Mouse (Mus musculus): ENCODE data around the gene Rab4a. TPM values are rescaled to one million over a fixed set of nuclear protein-coding genes. Genes with fewer than 3 reads are reported as not detected.
"Not testable (repeated sequence)": the region's sequence is repeated elsewhere in the genome, so short reads cannot be mapped to it uniquely, and the experiment has no call there.

The Rab4a gene
- total RNA-seq, 1 experiment from 2014 or later, result not detected

DNA sequence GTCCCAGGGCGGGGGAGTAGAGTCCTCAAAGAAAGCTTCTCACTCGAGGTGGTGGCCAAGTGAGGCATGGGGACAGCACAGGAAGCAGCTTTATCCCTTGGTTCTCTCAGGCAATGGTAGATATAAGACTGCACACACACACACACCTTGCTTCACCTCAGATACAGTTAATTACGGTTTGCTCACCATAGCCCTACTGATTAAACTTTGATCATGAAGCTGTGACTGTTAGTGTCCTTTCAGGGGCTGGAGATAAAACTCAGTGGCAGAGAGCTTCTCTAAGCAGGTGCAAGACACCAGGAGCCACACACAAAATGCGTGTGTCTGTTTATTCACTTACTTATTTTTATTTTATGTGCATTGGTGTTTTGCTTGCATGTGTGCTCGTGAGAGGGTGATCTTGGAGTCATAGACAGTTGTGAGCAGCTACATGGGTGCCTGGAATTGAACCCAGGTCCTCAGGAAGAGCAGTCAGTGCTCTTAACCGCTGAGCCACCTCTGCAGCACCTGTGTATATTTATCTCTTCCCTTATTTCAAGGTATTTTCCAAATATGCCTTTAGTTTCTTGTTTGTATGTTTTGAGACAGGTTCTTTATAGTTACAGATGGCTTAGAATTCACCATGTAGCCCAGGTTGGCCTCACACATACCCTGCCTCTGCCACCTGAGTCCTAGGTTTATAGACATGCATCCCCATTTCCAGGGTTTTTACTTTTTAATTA is 2.2 kb downstream of the Rab4a start:
- ATAC-seq (ENCODE audit: extremely low read depth, insufficient number of reproducible peaks, low FRiP score, poor library complexity, severe bottlenecking), result no peak

- ATAC-seq (ENCODE audit: extremely low read depth, insufficient number of reproducible peaks, low FRiP score, poor library complexity, severe bottlenecking), result no peak
These were observed 2.9 kb downstream of the Rab4a start for GRCm38 (mm10) chr8:123808671-123809070.

- ATAC-seq (ENCODE audit: extremely low read depth, insufficient number of reproducible peaks, low FRiP score, poor library complexity, severe bottlenecking), result not testable (repeated sequence)
These were observed 3.6 kb downstream of the Rab4a start for GRCm38 (mm10) chr8:123809342-123809741.

GRCm38 (mm10) chr8:123812227-123812626 is 6.4 kb downstream of the Rab4a start:
- ATAC-seq (ENCODE audit: extremely low read depth, insufficient number of reproducible peaks, low FRiP score, poor library complexity, severe bottlenecking), result no peak

DNA sequence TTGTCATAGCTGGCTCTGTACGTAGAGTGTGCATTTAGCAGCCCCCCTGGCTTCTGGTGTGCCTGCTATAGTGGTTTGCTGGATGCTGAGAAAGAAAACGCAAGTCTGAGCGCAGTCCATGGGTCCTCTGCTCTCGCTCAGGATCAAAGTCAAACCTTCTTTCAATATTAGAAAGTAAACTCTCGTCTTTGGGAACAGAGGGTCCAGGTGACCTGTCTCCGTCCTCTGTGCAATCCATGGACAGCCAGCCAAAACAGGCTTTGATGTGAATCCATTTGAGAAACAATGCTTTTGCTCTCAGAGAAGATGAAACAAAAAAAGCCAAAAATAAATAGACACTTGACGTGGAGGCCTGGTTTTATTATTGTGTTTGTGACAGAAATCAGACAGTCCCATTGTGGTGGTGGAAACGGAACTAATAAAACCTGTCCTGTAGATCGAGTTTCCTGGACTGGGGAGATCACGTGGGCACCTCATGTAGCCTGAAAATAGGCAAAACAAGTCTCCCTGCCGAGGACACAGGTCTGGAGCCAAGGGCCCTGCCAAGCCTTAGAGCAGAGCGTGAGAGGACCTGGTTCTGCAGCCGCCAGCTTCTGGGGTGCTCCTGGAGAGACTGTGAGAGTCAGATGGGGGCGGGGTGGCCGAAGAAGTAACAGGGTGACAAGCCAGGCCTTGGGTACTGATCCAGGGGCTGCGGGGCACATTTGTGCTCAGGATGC is 7.5 kb downstream of the Rab4a start:
- no peak for ATAC-seq (ENCODE audit: extremely low read depth, insufficient number of reproducible peaks, low FRiP score, poor library complexity, severe bottlenecking)

DNA sequence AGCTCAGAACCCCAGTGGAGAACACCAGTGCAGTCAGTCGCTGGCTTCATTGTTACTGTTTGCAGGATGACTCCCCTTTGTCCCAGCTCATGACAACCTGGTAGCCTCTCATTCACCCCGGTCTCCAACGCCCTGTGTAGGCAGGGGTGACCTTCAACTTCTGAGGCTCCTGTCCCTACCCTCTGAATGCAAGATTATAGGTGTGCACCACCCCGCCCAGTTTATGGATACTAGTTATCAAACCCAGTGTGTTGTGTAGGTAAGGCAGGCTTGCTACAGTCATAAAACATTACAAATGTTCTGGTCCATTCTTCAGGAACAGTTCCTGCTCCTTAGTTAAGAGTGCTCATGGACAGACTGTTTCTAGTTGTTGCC is 8.1 kb downstream of the Rab4a start:
- no peak for ATAC-seq (ENCODE audit: extremely low read depth, insufficient number of reproducible peaks, low FRiP score, poor library complexity, severe bottlenecking)

- no peak for ATAC-seq (ENCODE audit: extremely low read depth, insufficient number of reproducible peaks, low FRiP score, poor library complexity, severe bottlenecking)
These were observed 9.5 kb downstream of the Rab4a start for GRCm38 (mm10) chr8:123815325-123815724.

DNA sequence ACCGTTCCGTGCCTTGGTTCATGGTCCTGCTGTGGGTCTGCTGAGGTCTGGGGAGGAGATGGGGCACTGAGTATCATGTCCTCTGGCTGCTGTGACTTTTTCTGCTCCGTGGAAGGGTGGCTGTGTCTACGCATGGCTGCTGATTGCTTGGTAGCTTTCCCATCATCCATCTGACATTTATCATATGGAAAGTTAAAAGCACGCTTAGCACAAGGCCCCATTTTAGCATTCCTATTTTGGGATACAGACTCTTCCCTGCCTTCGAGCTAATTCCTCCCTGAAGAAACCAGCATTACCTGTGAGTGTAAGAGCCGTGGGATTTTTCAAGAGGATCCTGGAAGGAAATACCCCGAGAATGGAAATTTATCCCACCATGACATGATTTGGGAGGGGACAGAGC is 11.2 kb downstream of the Rab4a start:
- ATAC-seq (ENCODE audit: extremely low read depth, insufficient number of reproducible peaks, low FRiP score, poor library complexity, severe bottlenecking), result no peak

GRCm38 (mm10) chr8:123817747-123818146 is 12.0 kb downstream of the Rab4a start:
- no peak for ATAC-seq (ENCODE audit: extremely low read depth, insufficient number of reproducible peaks, low FRiP score, poor library complexity, severe bottlenecking)

GRCm38 (mm10) chr8:123819683-123820610 is 14.2 kb downstream of the Rab4a start:
- no peak for ATAC-seq (ENCODE audit: extremely low read depth, insufficient number of reproducible peaks, low FRiP score, poor library complexity, severe bottlenecking)

- no peak for ATAC-seq (ENCODE audit: extremely low read depth, insufficient number of reproducible peaks, low FRiP score, poor library complexity, severe bottlenecking)
These were observed 15.0 kb downstream of the Rab4a start for GRCm38 (mm10) chr8:123820780-123821179.

DNA sequence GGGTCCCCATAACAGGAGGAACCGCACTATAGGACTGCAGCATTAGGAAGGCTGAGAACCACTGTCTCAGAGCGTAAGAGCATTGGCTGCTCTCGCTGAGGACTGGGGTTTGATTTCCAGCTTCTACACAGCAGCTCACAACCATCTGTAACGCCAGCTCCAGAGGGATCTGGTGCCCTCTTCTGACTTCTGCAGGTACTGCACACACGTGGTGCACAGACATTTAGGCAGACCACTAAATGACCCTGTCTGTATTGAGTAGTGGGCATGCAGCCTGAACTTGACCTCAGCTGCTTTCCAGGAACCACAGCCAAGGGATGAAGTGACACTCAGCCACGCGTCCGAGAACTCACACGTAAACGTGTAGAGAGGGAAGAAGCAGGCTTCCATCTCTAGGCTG is 17.3 kb downstream of the Rab4a start:
- ATAC-seq (ENCODE audit: extremely low read depth, insufficient number of reproducible peaks, low FRiP score, poor library complexity, severe bottlenecking), result no peak

DNA sequence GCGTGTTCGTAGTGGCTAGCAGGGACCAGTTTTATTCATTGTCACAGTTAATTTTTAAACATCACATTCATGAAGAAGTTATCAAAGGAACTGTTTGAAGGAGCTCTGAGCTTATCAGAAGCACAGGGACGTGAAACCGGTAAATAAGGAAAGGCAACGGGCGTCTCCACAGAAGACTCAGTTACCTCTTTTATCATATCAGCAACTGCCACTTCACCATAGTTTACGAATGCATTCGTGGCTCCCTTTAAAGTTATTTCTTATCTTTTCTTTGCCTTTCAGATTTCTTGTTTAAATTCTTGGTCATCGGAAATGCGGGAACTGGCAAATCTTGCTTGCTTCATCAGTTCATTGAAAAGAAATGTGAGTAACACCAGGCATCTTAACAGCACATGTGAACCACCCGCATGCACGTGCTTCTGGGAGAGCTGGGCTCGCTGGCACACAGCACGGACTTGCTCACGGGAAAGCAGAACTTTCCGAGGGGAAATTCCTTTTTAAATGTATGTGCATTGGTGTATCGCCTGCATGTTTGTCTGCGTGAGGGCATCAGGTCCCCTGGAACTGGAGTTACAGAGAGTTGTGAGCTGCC is 17.8 kb downstream of the Rab4a start:
- ATAC-seq (ENCODE audit: extremely low read depth, insufficient number of reproducible peaks, low FRiP score, poor library complexity, severe bottlenecking), result no peak

GRCm38 (mm10) chr8:123826001-123826400 is 20.2 kb downstream of the Rab4a start:
- no peak for ATAC-seq (ENCODE audit: extremely low read depth, insufficient number of reproducible peaks, low FRiP score, poor library complexity, severe bottlenecking)

DNA sequence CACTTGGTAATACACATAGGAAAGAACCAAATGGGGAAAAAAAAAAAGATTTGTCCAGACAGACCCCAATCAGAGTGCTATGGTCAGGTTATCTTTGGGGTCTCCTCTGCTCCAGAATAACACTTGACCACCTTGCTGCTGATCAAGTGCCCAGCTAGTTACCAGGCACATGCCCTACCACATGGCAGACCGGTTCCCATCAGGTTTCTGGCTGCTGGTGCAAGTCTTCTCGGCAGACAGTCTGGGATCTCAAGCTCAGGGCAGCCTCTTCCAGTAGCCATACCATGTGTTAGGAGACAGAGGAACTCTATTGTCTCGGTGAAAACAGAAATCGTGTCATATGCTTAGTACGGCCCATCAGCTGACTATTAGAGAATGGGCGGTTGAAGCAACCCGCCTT is 21.0 kb downstream of the Rab4a start:
- no peak for ATAC-seq (ENCODE audit: extremely low read depth, insufficient number of reproducible peaks, low FRiP score, poor library complexity, severe bottlenecking)

DNA sequence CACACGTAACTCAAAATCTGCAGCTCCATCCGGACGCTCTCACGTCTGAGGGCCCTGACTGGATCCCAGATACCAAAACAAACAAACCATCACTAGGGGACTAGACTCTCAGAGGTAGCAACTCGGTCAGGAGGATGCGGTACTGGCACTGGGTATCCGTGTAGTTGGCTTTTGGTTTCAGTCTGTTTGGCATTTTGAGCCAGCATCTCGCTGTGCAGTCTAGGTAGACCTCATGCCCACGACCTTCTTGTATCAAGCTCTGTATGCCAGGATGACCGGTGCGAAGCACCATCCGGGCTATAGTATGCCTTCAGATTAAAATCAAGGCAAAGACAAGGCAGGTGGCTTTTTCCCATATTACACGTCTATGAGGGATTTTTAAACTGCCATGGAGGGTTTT is 21.7 kb downstream of the Rab4a start:
- no peak for ATAC-seq (ENCODE audit: extremely low read depth, insufficient number of reproducible peaks, low FRiP score, poor library complexity, severe bottlenecking)

DNA sequence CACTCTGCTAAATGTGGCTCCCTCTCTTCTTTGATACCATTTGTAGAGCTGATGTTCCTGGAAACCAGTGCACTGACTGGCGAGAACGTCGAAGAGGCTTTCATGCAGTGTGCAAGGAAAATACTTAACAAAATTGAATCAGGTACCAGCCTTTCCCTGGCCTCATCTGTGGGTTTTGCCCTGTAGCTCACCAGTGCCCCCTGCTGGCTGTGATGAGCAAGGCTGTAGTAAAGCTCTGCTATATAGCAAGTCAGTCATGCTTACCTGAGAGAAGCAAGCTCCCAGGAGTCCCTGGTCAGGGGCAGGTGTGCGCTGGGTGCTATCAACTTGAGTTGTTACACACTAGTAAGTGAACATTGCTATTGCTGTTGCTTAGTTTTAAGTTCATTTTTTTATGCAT is 27.0 kb downstream of the Rab4a start:
- ATAC-seq (ENCODE audit: extremely low read depth, insufficient number of reproducible peaks, low FRiP score, poor library complexity, severe bottlenecking), result no peak

DNA sequence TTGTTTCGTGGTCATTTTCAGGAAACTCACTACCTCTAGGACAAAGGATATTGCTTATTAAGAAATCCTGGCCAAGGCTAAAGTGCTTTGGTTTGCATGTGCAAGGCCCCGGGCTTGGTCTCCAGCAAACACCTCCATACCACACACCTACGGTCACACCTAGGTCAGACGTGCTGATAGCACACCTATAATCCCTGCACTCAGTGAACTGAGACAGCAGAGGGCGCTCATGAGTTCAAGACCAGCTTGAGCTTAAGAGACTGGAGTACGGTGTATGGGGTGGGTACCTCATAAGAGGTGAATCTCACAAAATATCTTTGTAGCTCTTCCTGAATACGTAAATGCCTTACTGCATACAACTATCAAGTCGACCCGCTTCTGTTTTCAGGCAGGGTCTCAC is 29.7 kb downstream of the Rab4a start:
- ATAC-seq (ENCODE audit: extremely low read depth, insufficient number of reproducible peaks, low FRiP score, poor library complexity, severe bottlenecking), result peak; percentile 37; the same call in 1 of the 2 replicates

- no peak for ATAC-seq (ENCODE audit: extremely low read depth, insufficient number of reproducible peaks, low FRiP score, poor library complexity, severe bottlenecking)
These were observed 30.6 kb downstream of the Rab4a start for GRCm38 (mm10) chr8:123836354-123836753.
